ENCODE assay signal across 23 mouse cellular contexts in the genomic region with DNA sequence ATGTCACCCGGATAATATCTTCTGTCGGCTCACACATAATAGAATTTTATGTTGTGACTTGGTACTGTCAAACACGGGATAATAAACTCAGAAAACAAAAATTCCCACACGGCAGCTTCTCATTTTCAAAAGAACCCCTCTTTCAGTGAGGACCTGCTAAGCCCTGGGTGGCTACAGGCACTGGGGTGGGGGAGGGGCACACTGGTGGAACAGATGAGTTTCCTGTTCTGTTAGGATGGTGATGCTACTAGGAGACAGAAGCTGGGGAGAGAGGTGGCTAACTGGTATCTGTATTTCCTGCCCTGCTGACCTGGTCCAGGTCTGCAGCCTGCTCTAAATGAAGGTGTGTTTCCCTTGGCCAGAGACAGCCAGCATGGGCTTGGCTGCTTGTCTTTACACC. TPM values are rescaled to one million over a fixed set of nuclear protein-coding genes. Genes with fewer than 3 reads are reported as not detected.
"Had no signal": no experiment of that assay in that cellular context is flagged by ENCODE, and none has a peak within 500 bp of the region (broad histone marks: within the 10 kb centered on the region; RNA-seq: fewer than 3 reads in every experiment).

No protein-coding gene starts in this region.

- H3K9me3 ChIP-seq: limb, embryonic 12.5 days; limb, embryonic 15.5 days; megakaryocyte, embryonic 14.5 days; midbrain, embryonic 10.5 days; midbrain, embryonic 13.5 days; neural tube, embryonic 12.5 days; neural tube, embryonic 15.5 days had no signal

- H3K27me3 ChIP-seq: limb, embryonic 12.5 days; limb, embryonic 15.5 days; midbrain, embryonic 13.5 days; neural tube, embryonic 12.5 days; neural tube, embryonic 15.5 days had no signal

- H3K27ac ChIP-seq: limb, embryonic 12.5 days; limb, embryonic 15.5 days; liver, embryonic 14.5 days; macrophage; midbrain, embryonic 10.5 days; midbrain, embryonic 13.5 days; neural tube, embryonic 12.5 days; neural tube, embryonic 15.5 days; stomach, postnatal 0 days had no signal

- H3K36me3 ChIP-seq: limb, embryonic 12.5 days; limb, embryonic 15.5 days; midbrain, embryonic 10.5 days; midbrain, embryonic 13.5 days; neural tube, embryonic 12.5 days; neural tube, embryonic 15.5 days had no signal

- ATAC-seq: intestine, postnatal 0 days; liver, postnatal 0 days; lung, postnatal 0 days; midbrain, embryonic 13.5 days had no signal

- H3K4me2 ChIP-seq: limb, embryonic 12.5 days; limb, embryonic 15.5 days; liver, embryonic 11.5 days; lung, embryonic 14.5 days; midbrain, embryonic 13.5 days; neural tube, embryonic 12.5 days; neural tube, embryonic 15.5 days had no signal

- H3K4me3 ChIP-seq: limb, embryonic 12.5 days; limb, embryonic 15.5 days; megakaryocyte, embryonic 14.5 days; midbrain, embryonic 10.5 days; midbrain, embryonic 13.5 days; neural tube, embryonic 12.5 days; neural tube, embryonic 15.5 days had no signal

- DNase-seq: kidney, adult 2 months; kidney, postnatal 10 days; kidney, postnatal 36 days; layer of hippocampus, postnatal 36 days; left cerebral cortex, postnatal 4 days; liver, postnatal 0 days; lung, embryonic 14.5 days; right cerebral cortex, adult 18-20 months; right cerebral cortex, postnatal 14 days; right cerebral cortex, postnatal 4 days had no signal

- H3K9ac ChIP-seq: limb, embryonic 12.5 days; limb, embryonic 15.5 days; liver, embryonic 14.5 days; liver, postnatal 0 days; lung, embryonic 14.5 days; midbrain, embryonic 13.5 days; neural tube, embryonic 12.5 days; neural tube, embryonic 15.5 days had no signal

- H3K4me1 ChIP-seq: limb, embryonic 12.5 days; limb, embryonic 15.5 days; megakaryocyte, embryonic 14.5 days; midbrain, embryonic 10.5 days; midbrain, embryonic 13.5 days; neural tube, embryonic 12.5 days; neural tube, embryonic 15.5 days had no signal

RNA-seq across cellular contexts. Expression of a gene that starts 52.9 kb away (rescaled TPM):
- polyA plus RNA-seq: limb, embryonic 12.5 days; midbrain, embryonic 10.5 days had no signal
